Mouse (Mus musculus) heart, embryonic 13.5 days (tissue): ENCODE measurements around the gene Gsx1. TPM values are rescaled to one million over a fixed set of nuclear protein-coding genes. Genes with fewer than 3 reads are reported as not detected.

Experiments used
- ATAC-seq: fragments of 200-750 bp; cut with Nextera tagmentation; 2 replicates; pipeline ENCODE4 v1.8.0; 2017; ENCODE audit warnings: moderate TSS enrichment; ENCODE audit not compliant: insufficient number of reproducible peaks, low FRiP score, low TSS enrichment; ENCODE audit errors: extremely low read depth
- H3K27ac ChIP-seq: fragments of 300-500 bp; sonication (generic); replicated peaks from 2 replicates; pipeline ENCODE4 v1.5.1; 2015; ENCODE audit warnings: moderate library complexity, mild to moderate bottlenecking, inconsistent platforms
- H3K27me3 ChIP-seq: fragments of 300-500 bp; sonication (generic); replicated peaks from 2 replicates; pipeline ENCODE4 v1.6.1; 2015; ENCODE audit warnings: mild to moderate bottlenecking, inconsistent platforms
- H3K36me3 ChIP-seq: fragments of 300-500 bp; sonication (generic); 2 replicates; pipeline ENCODE4 v1.6.1; 2015; ENCODE audit warnings: mild to moderate bottlenecking, inconsistent platforms
- H3K4me1 ChIP-seq: fragments of 300-500 bp; sonication (generic); 2 replicates; pipeline ENCODE4 v1.6.1; 2015; ENCODE audit warnings: inconsistent platforms
- H3K4me2 ChIP-seq: fragments of 300-500 bp; sonication (generic); 2 replicates; pipeline ENCODE4 v1.6.1; 2015; ENCODE audit warnings: inconsistent platforms, mild to moderate bottlenecking, moderate library complexity
- H3K4me3 ChIP-seq: fragments of 300-500 bp; sonication (generic); 2 replicates; pipeline ENCODE4 v1.5.1; 2015; ENCODE audit warnings: moderate library complexity, mild to moderate bottlenecking, inconsistent platforms
- H3K9ac ChIP-seq: fragments of 300-500 bp; sonication (generic); 2 replicates; pipeline ENCODE4 v1.6.1; 2015; ENCODE audit warnings: inconsistent platforms, mild to moderate bottlenecking, moderate library complexity
- H3K9me3 ChIP-seq: fragments of 300-500 bp; sonication (generic); 2 replicates; pipeline ENCODE4 v1.6.1; 2016; ENCODE audit warnings: inconsistent platforms
- WGBS: fragments of 180-500 bp; shearing (Covaris S2); methylation state at CpG from one replicate; pipeline ENCODE4 v1.1.7; 2015; ENCODE audit warnings: mixed read lengths; 5-methylcytosine and 5-hydroxymethylcytosine counted together
- polyA plus RNA-seq: library from polyadenylated mRNA; unstranded; fragments of >200 nt; fragmentation: Nextera tagmentation; extraction: Ambion mirVana; gene quantifications from 2 replicates; pipeline ENCODE4 v1.2.1, GENCODE M21; 2015

Gene Gsx1
- polyA plus RNA-seq, 1 experiment from 2014 or later: not detected

DNA sequence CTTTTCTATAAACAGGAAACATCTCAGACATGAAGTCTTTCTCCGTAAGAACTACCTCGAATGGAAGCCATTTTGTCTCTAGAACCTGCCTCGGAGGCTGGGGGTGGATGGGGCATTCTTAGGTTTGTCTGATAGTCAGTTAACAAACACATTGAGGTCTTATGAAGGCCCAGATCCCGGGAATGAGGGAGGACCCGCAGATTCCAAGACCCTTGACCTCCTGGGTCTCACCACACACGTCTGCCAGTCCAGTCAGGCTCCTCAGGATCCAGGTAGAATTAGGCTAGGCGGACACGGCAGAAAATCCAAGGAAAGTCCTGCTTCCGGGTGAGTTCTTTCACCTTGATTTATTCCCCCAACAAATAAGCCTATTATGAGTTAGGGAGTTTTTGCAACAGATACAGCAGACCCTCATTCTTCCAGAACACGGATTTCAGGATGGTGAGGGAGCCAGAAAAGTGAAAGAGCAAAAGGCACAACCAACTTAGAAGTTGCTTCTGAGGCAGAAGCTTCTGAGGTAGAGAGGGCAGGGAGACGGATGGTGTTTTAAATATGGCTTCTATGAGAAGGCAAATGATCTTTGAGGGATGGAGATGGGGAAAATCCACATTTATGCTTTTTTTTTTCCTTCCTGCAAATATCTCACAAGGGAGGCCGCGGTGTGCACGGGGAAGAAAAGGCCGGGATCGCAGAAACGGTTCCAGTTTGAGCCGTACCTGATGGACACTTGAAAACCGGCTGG lies 3.2 kb upstream of the Gsx1 start:
- WGBS: 6% methylated on average over 18 of the region's 19 CpGs
- Histone ChIP-seq H3K4me2 (peak overlapping the region; percentile 63), H3K27me3 (peaks cover 89% of the 10 kb centered on the region), H3K9me3 (peaks cover 15% of the 10 kb centered on the region), H3K9ac (no peak overlapping the region), H3K27ac (no peak overlapping the region), H3K4me3 (peak overlapping the region; percentile 39), H3K36me3 (no peaks in the 10 kb centered on the region), H3K4me1 (peaks cover 25% of the 10 kb centered on the region)
- ATAC-seq: no peak

DNA sequence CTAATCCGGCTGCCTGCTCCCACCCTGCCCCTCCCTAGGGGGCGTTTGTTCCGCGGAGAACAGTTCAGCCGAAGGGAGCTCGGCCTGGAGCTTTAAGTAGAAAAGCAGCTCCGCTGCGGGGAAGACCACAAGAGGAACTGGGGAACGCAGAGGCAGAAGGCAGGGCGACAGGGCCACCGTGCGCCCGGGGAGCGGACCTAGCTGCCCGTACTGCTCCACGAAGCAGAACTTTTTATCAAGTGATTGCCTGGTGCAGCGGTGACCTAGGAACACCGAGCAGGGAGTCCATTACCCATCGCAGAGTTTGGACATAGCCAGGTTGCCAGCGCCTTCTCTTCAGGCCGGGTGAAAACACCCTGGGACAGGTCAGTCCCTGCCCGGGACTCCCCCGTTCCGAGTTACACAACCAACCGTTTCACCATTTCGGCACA lies 2.5 kb upstream of the Gsx1 start:
- WGBS: under 1% methylated on average over 26 of the region's 26 CpGs
- peaks cover 15% of the 10 kb centered on the region for H3K9me3 ChIP-seq
- ATAC-seq: no peak

DNA sequence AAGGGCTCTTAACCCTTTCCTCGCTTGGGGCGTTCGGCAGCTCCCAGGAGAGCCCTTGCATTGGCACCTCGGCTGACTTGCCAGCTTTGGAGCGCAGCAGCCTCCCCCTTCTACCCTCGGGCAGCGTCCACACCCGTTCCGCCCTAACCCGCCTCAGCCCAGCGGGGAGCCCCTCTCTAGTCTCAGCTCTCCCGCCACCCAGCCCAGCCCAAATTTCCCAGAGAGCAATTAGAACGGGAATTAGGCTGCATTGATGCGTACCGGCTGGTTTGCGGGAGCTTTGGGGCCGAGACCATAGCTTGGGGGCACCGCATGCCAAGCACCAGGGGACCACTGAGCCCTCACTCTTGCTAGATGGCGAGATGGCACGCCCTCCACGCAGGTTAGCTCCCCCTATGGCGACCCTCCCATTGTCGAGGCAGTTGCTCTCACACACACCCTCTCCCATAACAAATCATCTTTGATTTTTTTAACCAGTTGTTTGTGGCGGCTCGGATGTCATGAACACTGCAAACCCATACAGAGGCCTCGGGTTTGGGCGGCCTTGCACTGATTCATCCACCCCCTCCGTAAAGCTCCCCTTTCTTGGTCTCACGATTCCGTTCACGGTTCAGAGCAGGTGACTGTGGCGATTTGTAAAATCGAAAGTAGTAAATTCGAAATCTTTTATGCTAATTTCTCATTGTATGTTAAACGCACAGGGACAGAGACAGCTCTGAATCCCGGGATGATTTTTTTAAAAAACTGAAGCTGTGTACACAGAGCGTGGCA lies 1.5 kb upstream of the Gsx1 start:
- peak overlapping the region; percentile 39 for H3K4me3 ChIP-seq
- WGBS: 1% methylated on average over 37 of the region's 37 CpGs
- no peak overlapping the region for H3K27ac ChIP-seq
- peak overlapping the region; percentile 63 for H3K4me2 ChIP-seq
- H3K9ac ChIP-seq: no peak overlapping the region
- peaks cover 100% of the 10 kb centered on the region for H3K27me3 ChIP-seq
- peaks cover 25% of the 10 kb centered on the region for H3K4me1 ChIP-seq
- no peaks in the 10 kb centered on the region for H3K36me3 ChIP-seq
- peaks cover 15% of the 10 kb centered on the region for H3K9me3 ChIP-seq
- ATAC-seq: no peak

More for the DNA sequence above, 2.5 kb upstream of the Gsx1 start:
- Histone ChIP-seq H3K27ac (no peak overlapping the region), H3K27me3 (peaks cover 92% of the 10 kb centered on the region), H3K4me3 (peak overlapping the region; percentile 39), H3K4me2 (peak overlapping the region; percentile 63), H3K9ac (no peak overlapping the region), H3K4me1 (peaks cover 25% of the 10 kb centered on the region), H3K36me3 (no peaks in the 10 kb centered on the region)

DNA sequence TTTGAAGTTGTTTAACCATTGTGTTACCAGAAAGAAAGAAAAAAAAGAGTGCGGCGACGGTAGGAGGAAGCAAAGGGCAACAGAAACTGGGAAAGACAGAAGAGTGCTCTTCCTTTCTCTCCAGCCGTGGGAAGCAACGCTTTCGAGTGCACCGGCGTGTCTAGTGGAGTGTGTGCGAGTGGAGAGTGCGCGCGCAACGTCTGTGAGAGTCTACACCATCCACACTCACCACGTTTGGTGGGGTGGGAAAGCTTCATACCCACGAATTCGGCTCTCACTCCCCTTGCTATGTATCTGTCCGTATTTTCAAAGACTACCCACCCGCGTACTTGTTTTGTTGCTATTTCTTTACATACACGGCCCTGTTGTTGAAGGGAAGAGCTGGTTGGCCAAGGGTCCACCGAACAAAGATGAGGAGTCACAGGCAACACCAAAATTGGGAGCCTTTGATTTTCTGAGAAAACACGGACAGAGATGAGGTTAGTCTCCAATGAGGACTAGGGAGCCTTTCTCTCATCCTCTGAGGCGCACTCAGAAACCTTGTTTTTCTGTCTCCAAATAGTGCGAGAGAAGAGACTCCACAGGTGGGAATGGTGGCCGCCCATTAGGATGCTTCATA lies 835 bp upstream of the Gsx1 start:
- 4% methylated on average over 25 of the region's 25 CpGs for WGBS
- Histone ChIP-seq H3K36me3 (no peaks in the 10 kb centered on the region), H3K4me2 (peak overlapping the region; percentile 63), H3K27me3 (peaks cover 100% of the 10 kb centered on the region), H3K4me1 (peaks cover 25% of the 10 kb centered on the region), H3K9me3 (peaks cover 13% of the 10 kb centered on the region), H3K9ac (no peak overlapping the region), H3K27ac (no peak overlapping the region), H3K4me3 (peak overlapping the region; percentile 45)
- no peak for ATAC-seq

DNA sequence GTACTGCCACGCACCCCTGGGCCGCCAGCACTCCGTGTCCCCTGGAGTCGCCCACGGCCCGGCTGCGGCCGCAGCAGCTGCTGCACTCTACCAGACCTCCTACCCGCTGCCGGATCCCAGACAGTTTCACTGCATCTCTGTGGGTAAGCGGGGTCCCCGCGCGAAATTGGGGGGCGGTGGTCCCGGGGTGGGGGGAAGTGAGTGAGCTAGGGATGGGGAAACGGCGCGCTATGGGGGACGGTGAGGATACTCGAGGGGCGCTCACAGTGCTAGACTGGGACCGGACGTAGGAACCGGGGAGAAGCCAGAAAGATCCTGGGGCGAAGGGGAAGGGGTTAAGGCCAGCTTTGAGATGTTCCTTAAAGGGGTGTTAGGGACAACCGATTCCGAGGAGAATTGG lies 660 bp downstream of the Gsx1 start:
- 2% methylated on average over 28 of the region's 28 CpGs for WGBS
- Histone ChIP-seq H3K4me2 (peak overlapping the region; percentile 66), H3K9ac (no peak overlapping the region), H3K4me3 (peak overlapping the region; percentile 45), H3K9me3 (no peaks in the 10 kb centered on the region), H3K4me1 (peaks cover 25% of the 10 kb centered on the region), H3K27ac (no peak overlapping the region), H3K36me3 (no peaks in the 10 kb centered on the region), H3K27me3 (peaks cover 98% of the 10 kb centered on the region)
- no peak for ATAC-seq

DNA sequence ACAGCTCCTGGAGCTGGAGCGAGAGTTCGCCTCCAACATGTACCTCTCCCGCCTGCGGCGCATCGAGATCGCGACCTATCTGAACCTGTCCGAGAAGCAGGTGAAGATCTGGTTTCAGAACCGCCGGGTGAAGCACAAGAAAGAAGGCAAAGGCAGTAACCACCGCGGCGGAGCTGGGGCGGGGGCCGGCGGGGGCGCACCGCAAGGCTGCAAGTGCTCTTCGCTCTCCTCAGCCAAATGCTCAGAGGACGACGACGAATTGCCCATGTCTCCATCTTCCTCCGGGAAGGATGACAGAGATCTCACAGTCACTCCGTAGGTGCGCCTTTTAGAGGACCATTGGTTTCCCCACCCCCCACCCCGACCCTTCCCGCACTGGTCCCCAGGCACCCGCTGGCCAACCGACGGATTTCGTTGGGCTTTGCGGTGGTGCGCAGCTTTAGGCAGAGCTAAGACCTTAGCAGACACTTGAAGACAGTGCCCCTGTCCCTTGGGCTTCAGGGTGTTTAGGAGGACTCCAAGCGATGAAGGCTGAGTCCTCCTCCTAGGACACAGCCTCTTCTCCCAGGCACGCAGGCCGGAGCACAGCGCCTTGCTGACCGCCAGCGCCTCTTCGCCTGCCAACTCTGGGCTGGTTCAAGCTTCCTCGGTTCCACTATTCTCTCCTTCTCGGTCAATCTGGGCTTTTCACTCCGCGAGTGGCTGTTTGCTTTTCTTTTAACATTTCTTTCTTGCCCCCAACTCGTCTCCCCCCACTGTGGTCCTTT lies 1.5 kb downstream of the Gsx1 start:
- Histone ChIP-seq H3K27ac (no peak overlapping the region), H3K4me2 (no peak overlapping the region), H3K4me3 (no peak overlapping the region), H3K27me3 (peaks cover 98% of the 10 kb centered on the region), H3K9ac (no peak overlapping the region), H3K4me1 (peaks cover 25% of the 10 kb centered on the region), H3K9me3 (no peaks in the 10 kb centered on the region), H3K36me3 (no peaks in the 10 kb centered on the region)
- no peak for ATAC-seq
- WGBS: 2% methylated on average over 46 of the region's 46 CpGs

DNA sequence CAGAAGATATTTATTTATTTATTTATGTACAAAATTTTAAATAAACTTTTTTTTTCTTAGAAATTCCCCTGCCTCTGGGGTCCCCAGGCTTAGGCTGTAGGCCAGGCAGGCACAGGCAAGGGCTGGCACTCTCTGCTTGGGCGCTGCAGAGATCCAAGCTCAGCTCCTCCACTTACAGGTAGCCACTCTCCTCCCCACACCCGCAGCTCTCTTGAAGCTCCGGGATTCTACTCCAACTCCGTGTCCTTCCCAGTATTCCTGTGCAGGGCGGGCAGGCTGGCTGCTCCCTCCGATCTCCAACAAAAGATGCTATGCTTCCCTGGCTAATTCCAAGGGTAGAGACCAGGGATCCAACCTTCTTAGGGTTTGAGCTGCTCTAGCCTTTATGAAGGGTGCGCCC lies 2.4 kb downstream of the Gsx1 start:
- no peak overlapping the region for H3K9ac ChIP-seq
- no peak for ATAC-seq
- H3K4me2 ChIP-seq: no peak overlapping the region
- H3K27me3 ChIP-seq: peaks cover 98% of the 10 kb centered on the region
- no peaks in the 10 kb centered on the region for H3K36me3 ChIP-seq
- no peak overlapping the region for H3K4me3 ChIP-seq
- peaks cover 24% of the 10 kb centered on the region for H3K4me1 ChIP-seq
- 0% methylated on average over 7 of the region's 7 CpGs for WGBS
- H3K27ac ChIP-seq: no peak overlapping the region
- no peaks in the 10 kb centered on the region for H3K9me3 ChIP-seq

DNA sequence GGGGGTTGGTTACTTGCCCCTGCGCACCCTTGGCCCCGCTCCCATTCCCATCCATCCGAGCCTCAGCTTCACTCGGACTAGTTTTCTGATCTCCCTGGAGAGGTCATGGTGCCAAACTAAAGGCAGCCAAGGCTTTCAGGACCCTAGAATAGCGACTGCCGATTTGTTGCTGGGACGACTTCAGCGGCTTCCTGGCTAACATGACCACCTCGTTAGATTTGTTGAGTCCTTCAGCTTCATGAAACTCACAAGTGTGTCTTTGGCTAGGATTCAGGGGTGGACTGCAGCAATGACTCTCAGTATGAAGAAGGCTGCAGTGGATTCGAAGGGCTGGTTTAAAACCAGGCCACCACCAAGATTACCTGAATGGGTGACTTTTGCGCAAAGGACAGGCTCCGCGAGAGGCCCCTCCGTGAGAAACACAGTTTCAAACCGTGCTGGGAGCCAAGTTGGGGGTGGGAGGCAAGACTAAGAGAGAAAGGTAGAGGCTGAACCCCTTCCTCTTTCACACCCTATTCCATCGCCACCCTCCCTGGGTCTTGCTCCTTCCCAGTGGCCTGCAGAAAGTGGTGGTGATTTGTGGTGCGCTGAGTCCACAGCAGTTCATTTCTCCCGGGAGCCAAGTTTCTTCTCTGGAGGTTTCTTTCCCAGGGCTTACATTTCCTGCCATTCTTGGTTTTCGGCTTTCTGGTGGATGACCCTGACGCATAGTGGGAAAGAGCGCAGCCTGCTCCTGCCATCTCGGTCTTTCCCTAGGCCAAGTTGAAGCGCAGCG lies 3.5 kb downstream of the Gsx1 start:
- H3K27ac ChIP-seq: no peak overlapping the region
- peaks cover 13% of the 10 kb centered on the region for H3K4me1 ChIP-seq
- 2% methylated on average over 24 of the region's 24 CpGs for WGBS
- H3K4me3 ChIP-seq: no peak overlapping the region
- no peak overlapping the region for H3K9ac ChIP-seq
- no peak overlapping the region for H3K4me2 ChIP-seq
- no peaks in the 10 kb centered on the region for H3K9me3 ChIP-seq
- H3K36me3 ChIP-seq: no peaks in the 10 kb centered on the region
- no peak for ATAC-seq
- peaks cover 98% of the 10 kb centered on the region for H3K27me3 ChIP-seq

DNA sequence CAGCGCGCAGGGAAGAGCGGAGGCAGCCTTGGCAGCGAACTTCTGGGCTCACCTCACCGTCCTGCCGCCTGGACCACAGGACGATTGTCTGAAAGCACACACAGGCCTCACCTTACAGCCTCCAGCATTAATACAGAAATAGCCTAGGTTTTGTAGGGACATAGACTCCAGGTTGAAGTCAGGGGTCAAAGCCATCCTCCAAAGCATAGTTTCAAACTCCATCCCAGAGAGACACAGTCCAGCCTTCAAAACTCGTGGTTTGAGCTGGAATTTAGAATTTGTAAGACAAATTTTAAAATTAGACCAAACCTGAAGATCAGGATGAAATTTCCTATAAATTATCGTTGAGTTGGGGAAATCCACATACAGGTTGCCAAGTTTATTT lies 4.1 kb downstream of the Gsx1 start:
- Histone ChIP-seq H3K36me3 (no peaks in the 10 kb centered on the region), H3K27me3 (peaks cover 98% of the 10 kb centered on the region), H3K4me2 (no peak overlapping the region), H3K9me3 (no peaks in the 10 kb centered on the region), H3K27ac (no peak overlapping the region), H3K4me3 (no peak overlapping the region), H3K4me1 (peaks cover 9% of the 10 kb centered on the region), H3K9ac (no peak overlapping the region)
- ATAC-seq: no peak
- WGBS: 2% methylated on average over 9 of the region's 9 CpGs

DNA sequence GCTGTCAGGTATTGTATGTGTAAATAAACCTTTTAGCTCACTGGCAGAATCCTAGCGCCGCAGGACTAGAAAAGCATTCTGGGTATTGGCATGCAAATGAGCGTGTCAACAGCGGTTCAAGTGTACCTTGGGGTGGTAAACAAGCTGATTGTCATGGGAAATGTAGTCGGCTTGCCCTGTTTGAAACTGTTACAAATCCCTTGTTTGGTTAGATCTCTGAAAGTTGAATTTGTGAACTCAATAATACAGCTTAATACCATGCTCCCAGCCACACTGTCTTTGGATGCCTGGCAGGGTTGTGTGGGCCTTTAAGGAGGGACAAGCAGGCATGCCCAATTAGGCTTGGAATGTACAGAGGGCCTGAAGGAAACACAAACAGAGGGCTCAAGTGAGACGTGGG lies 16.4 kb downstream of the Gsx1 start:
- peaks cover 14% of the 10 kb centered on the region; the same call in 1 of the 2 replicates for H3K27me3 ChIP-seq
- H3K4me1 ChIP-seq: no peaks in the 10 kb centered on the region
- WGBS: 16% methylated on average over 6 of the region's 6 CpGs
- H3K9ac ChIP-seq: no peak overlapping the region
- no peaks in the 10 kb centered on the region for H3K36me3 ChIP-seq
- no peak overlapping the region for H3K4me2 ChIP-seq
- no peak overlapping the region for H3K27ac ChIP-seq
- no peak overlapping the region for H3K4me3 ChIP-seq
- no peak for ATAC-seq
- H3K9me3 ChIP-seq: 0 out of 2 replicates have a peak, but pooled peaks cover 4% of the 10 kb centered on the region
